Mouse (Mus musculus): ENCODE measurements around the gene Chaf1a.

Chaf1a gene

GRCm38 (mm10) chr17:56020400-56021084, 19.7 kb upstream of the Chaf1a start:
- DNase-seq = no peak

GRCm38 (mm10) chr17:56021161-56021910, 18.9 kb upstream of the Chaf1a start:
- DNase-seq = peak; percentile 74 to 87

- DNase-seq = no peak
Observed at GRCm38 (mm10) chr17:56022131-56022988, 17.9 kb upstream of the Chaf1a start.

GRCm38 (mm10) chr17:56022989-56023290, 17.3 kb upstream of the Chaf1a start:
- DNase-seq = no peak

- DNase-seq = no peak
Observed at GRCm38 (mm10) chr17:56023386-56023785, 16.9 kb upstream of the Chaf1a start.

- no peak for DNase-seq
Observed at GRCm38 (mm10) chr17:56024476-56024875, 15.8 kb upstream of the Chaf1a start.

GRCm38 (mm10) chr17:56024931-56025330, 15.3 kb upstream of the Chaf1a start:
- no peak for DNase-seq

GRCm38 (mm10) chr17:56026303-56026702, 13.9 kb upstream of the Chaf1a start:
- no peak for DNase-seq

- no peak for DNase-seq
Observed at GRCm38 (mm10) chr17:56026881-56027280, 13.4 kb upstream of the Chaf1a start.

GRCm38 (mm10) chr17:56027801-56028441, 12.3 kb upstream of the Chaf1a start:
- no peak for DNase-seq

- DNase-seq = no peak
Observed at GRCm38 (mm10) chr17:56030238-56030870, 9.9 kb upstream of the Chaf1a start.

- DNase-seq = peak in 1 of 2 experiments; percentile 58
Observed at GRCm38 (mm10) chr17:56030919-56031318, 9.3 kb upstream of the Chaf1a start.

GRCm38 (mm10) chr17:56031431-56031830, 8.8 kb upstream of the Chaf1a start:
- no peak for DNase-seq

- no peak for DNase-seq
Observed at GRCm38 (mm10) chr17:56032127-56032733, 8.0 kb upstream of the Chaf1a start.

- DNase-seq = peak; percentile 60 to 71
Observed at GRCm38 (mm10) chr17:56032831-56033230, 7.4 kb upstream of the Chaf1a start.

- no peak for DNase-seq
Observed at GRCm38 (mm10) chr17:56034040-56034725, 6.1 kb upstream of the Chaf1a start.

- no peak for DNase-seq
Observed at GRCm38 (mm10) chr17:56034726-56035100, 5.5 kb upstream of the Chaf1a start.

GRCm38 (mm10) chr17:56035216-56035615, 5.0 kb upstream of the Chaf1a start:
- no peak for DNase-seq

GRCm38 (mm10) chr17:56036176-56036900, 3.9 kb upstream of the Chaf1a start, which contains the start of gene Sh3gl1:
Gene Sh3gl1 (minus strand): TSS chr17:56036635.
- peak; percentile 99 to 100 for DNase-seq

- no peak for DNase-seq
Observed at GRCm38 (mm10) chr17:56036901-56037287, 3.3 kb upstream of the Chaf1a start.

Measured in thymus, postnatal 36 days (tissue).